In the genomic region with DNA sequence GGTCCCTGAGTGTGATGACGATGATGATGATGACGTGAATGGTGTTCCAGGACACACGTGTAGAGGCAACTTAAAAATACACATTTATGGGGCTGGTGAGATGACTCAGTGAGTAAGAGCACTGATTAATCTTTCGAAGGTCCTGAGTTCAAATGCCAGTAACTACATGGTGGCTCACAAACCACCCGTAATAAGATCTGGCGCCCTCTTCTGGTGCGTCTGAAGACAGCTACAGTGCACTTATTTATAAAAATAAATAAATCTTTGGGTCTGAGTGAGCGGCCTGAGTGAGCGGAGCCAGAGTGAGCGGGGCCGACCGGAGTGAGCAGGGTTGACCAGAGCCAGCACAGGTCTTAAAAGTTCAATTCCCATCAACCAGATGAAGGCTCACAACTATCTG, we compare ENCODE assay signal across 7 mouse cellular contexts. TPM values are rescaled to one million over a fixed set of nuclear protein-coding genes. Genes with fewer than 3 reads are reported as not detected.
DNase-seq lines count a peak whose midpoint lies in the region; ATAC-seq and TF ChIP-seq lines count a peak whose summit lies in the region.

No protein-coding gene starts in this region.

- no peak overlapping the region for H3K9ac ChIP-seq in kidney, postnatal 0 days (ENCODE audit: low read depth, low read length)
- H3K9ac ChIP-seq in kidney, embryonic 15.5 days: no peak overlapping the region
- no peak overlapping the region for H3K9ac ChIP-seq in MEL (ENCODE audit: control insufficient read depth, low read depth, low read length, poor library complexity, severe bottlenecking)
- H3K9ac ChIP-seq in liver, postnatal 0 days (replicated peaks): no peak overlapping the region

- no peak overlapping the region for H3K27ac ChIP-seq in kidney, postnatal 0 days
- H3K27ac ChIP-seq in kidney, embryonic 15.5 days: no peak overlapping the region
- H3K27ac ChIP-seq in MEL (ENCODE audit: control insufficient read depth, low read depth, low read length): no peak overlapping the region
- H3K27ac ChIP-seq in liver, postnatal 0 days (ENCODE audit: low read depth): no peak overlapping the region

- TF ChIP-seq POLR2A in MEL (IDR thresholded peaks at IDR 0.05; ENCODE audit: control insufficient read depth in 1 of 2, insufficient read depth in 1 of 2, low read depth in 1 of 2, low read length in 2 of 2, poor library complexity in 1 of 2): no peak

- no peak for ATAC-seq in kidney, postnatal 0 days (replicated peaks; ENCODE audit: low FRiP score, low read depth)
- ATAC-seq in kidney, embryonic 15.5 days (replicated peaks; ENCODE audit: low FRiP score): no peak
- no peak for ATAC-seq in liver, postnatal 0 days

- peak; percentile 27 for DNase-seq in kidney, postnatal 0 days (ENCODE audit: low spot score)
- DNase-seq in B cell, adult 2 months: peak; percentile 56 to 57
- DNase-seq in MEL (ENCODE audit: low read depth, low spot score): peak; percentile 50
- no peak for DNase-seq in liver, postnatal 0 days
- DNase-seq in spleen, postnatal 36 days (ENCODE audit: low spot score in 2 of 2): no peak
- DNase-seq in retina, embryonic 14.5 days (ENCODE audit: low spot score): no peak

- 89% methylated on average over 12 of the region's 12 CpGs for whole genome bisulfite sequencing in kidney, postnatal 0 days
- WGBS in kidney, embryonic 15.5 days: 81% methylated on average over 12 of the region's 12 CpGs
- 82% methylated on average over 12 of the region's 12 CpGs for WGBS in liver, postnatal 0 days (ENCODE audit: insufficient replicate concordance)

- peak; percentile 49 for TF ChIP-seq RAD21 in MEL (IDR thresholded peaks at IDR 0.05; ENCODE audit: low read depth, low read length)

- no peaks in the 10 kb centered on the region for H3K36me3 ChIP-seq in kidney, postnatal 0 days (ENCODE audit: insufficient read depth, low read length)
- H3K36me3 ChIP-seq in kidney, embryonic 15.5 days: no peaks in the 10 kb centered on the region
- no peaks in the 10 kb centered on the region; a peak in 1 of 4 replicates for H3K36me3 ChIP-seq in MEL (ENCODE audit: control insufficient read depth in 1 of 2, insufficient read depth in 2 of 2, low read length in 2 of 2)
- H3K36me3 ChIP-seq in liver, postnatal 0 days (replicated peaks; ENCODE audit: insufficient read depth, low read length): no peaks in the 10 kb centered on the region

- H3K27me3 ChIP-seq in kidney, postnatal 0 days (ENCODE audit: insufficient read depth, low read length): no peaks in the 10 kb centered on the region
- H3K27me3 ChIP-seq in kidney, embryonic 15.5 days: no peaks in the 10 kb centered on the region
- H3K27me3 ChIP-seq in MEL (ENCODE audit: control insufficient read depth in 1 of 2, insufficient read depth in 2 of 2, low read length in 2 of 2): peaks cover 1 to 4% of the 10 kb centered on the region in 2 experiments; a peak in 2 of 4 replicates
- H3K27me3 ChIP-seq in liver, postnatal 0 days (ENCODE audit: insufficient read depth, low read length): no peaks in the 10 kb centered on the region

- H3K4me1 ChIP-seq in kidney, postnatal 0 days (replicated peaks; ENCODE audit: insufficient read depth, low read length): no peaks in the 10 kb centered on the region
- peaks cover 12% of the 10 kb centered on the region for H3K4me1 ChIP-seq in kidney, embryonic 15.5 days
- H3K4me1 ChIP-seq in MEL (ENCODE audit: control insufficient read depth in 1 of 2, insufficient read depth in 2 of 2, low read length in 2 of 2): no peaks in the 10 kb centered on the region; a peak in 1 of 4 replicates
- H3K4me1 ChIP-seq in liver, postnatal 0 days (ENCODE audit: insufficient read depth): no peaks in the 10 kb centered on the region

- H3K79me2 ChIP-seq in MEL (ENCODE audit: control insufficient read depth, insufficient read depth, low read length, poor library complexity): no peaks in the 10 kb centered on the region

- no peak overlapping the region for H3K4me3 ChIP-seq in kidney, postnatal 0 days (replicated peaks; ENCODE audit: low read depth, low read length)
- H3K4me3 ChIP-seq in kidney, embryonic 15.5 days (replicated peaks): no peak overlapping the region
- no peak overlapping the region for H3K4me3 ChIP-seq in MEL (ENCODE audit: control insufficient read depth in 1 of 2, insufficient read depth in 1 of 2, low read depth in 2 of 2, low read length in 2 of 2)
- no peak overlapping the region for H3K4me3 ChIP-seq in liver, postnatal 0 days (ENCODE audit: low read depth, low read length)

- peak; percentile 58 for TF ChIP-seq CTCF in kidney, postnatal 0 days (IDR thresholded peaks at IDR 0.05; ENCODE audit: low read depth)
- TF ChIP-seq CTCF in MEL (IDR thresholded peaks at IDR 0.05 in 2 of 3, conservative IDR thresholded peaks at IDR 0.05 in 1 of 3; ENCODE audit: control insufficient read depth in 1 of 3, insufficient read depth in 1 of 3, low read depth in 2 of 3, low read length in 3 of 3, poor library complexity in 1 of 3, severe bottlenecking in 1 of 3): peak; percentile 26 to 61 (median 52)
- peak; percentile 49 for TF ChIP-seq CTCF in liver, postnatal 0 days (IDR thresholded peaks at IDR 0.05; ENCODE audit: low read depth)

- H3K4me2 ChIP-seq in kidney, postnatal 0 days (ENCODE audit: low read length): no peak overlapping the region
- no peak overlapping the region for H3K4me2 ChIP-seq in kidney, embryonic 15.5 days
- H3K4me2 ChIP-seq in liver, postnatal 0 days (ENCODE audit: low read depth, low read length): no peak overlapping the region

- no peaks in the 10 kb centered on the region for H3K9me3 ChIP-seq in kidney, postnatal 0 days (replicated peaks; ENCODE audit: low read length)
- no peaks in the 10 kb centered on the region for H3K9me3 ChIP-seq in kidney, embryonic 15.5 days (replicated peaks)
- no peaks in the 10 kb centered on the region for H3K9me3 ChIP-seq in MEL (replicated peaks; ENCODE audit: insufficient read depth, low read length)
- no peaks in the 10 kb centered on the region for H3K9me3 ChIP-seq in liver, postnatal 0 days (ENCODE audit: low read length)

- no peak for TF ChIP-seq EP300 in MEL (IDR thresholded peaks at IDR 0.05; ENCODE audit: low read depth in 1 of 2, low read length in 2 of 2)
- no peak for TF ChIP-seq EP300 in liver, postnatal 0 days (IDR thresholded peaks at IDR 0.05; ENCODE audit: low read depth)

TF ChIP-seq in MEL, 35 proteins besides CTCF, POLR2A, EP300 and RAD21:
- TF ChIP-seq BHLHE40 (IDR thresholded peaks at IDR 0.05; ENCODE audit: borderline replicate concordance, low read depth, low read length): peak; percentile 10; the same call in 1 of the 2 replicates
- peak; percentile 64 for TF ChIP-seq ZC3H11A (IDR thresholded peaks at IDR 0.05; ENCODE audit: low read depth, low read length)
- peak; percentile 60 for TF ChIP-seq SMC3 (IDR thresholded peaks at IDR 0.05; ENCODE audit: low read depth, low read length)
- TF ChIP-seq TAL1 (IDR thresholded peaks at IDR 0.05; ENCODE audit: low read length): no peak

RNA-seq across cellular contexts. Expression of gene Bcl9, which starts 34.5 kb away (rescaled TPM):
- 42.0 and 43.7 TPM in 2 replicates for polyA plus RNA-seq in kidney, postnatal 0 days (2015; fragmentation: Nextera tagmentation; extraction: Ambion mirVana)
- 61.3 and 66.6 TPM in 2 replicates for polyA plus RNA-seq in kidney, embryonic 15.5 days (2015; fragmentation: Nextera tagmentation; extraction: Ambion mirVana)
- 2.1 and 4.6 TPM in 2 replicates for total RNA-seq in MEL (2012; rRNA removed)
- 10 to 100 TPM in 1 of 2 experiments, not detected in 1; 20.8 TPM for polyA plus RNA-seq in MEL (2012; ENCODE audit: insufficient read depth in 1 of 2, insufficient read length in 2 of 2, low read depth in 1 of 2, low replicate concordance in 2 of 2, missing spikeins in 1 of 2)
- 3.7 and 4.5 TPM in 2 replicates for polyA plus RNA-seq in liver, postnatal 0 days (2015; fragmentation: Nextera tagmentation; extraction: Ambion mirVana)

Comparison
In these comparisons a context has a peak if more than half of its experiments do, and no peak if none do; other contexts are left out.
1. DNase-seq: peak in kidney, postnatal 0 days (single experiment), B cell, adult 2 months (2 of 2) and MEL (single experiment); none in liver, postnatal 0 days (single experiment), spleen, postnatal 36 days (0 of 2) and retina, embryonic 14.5 days (single experiment).
2. Peak in every context shown above with its lines, with median percentiles within 50 percentile points of each other: CTCF ChIP-seq.